ENCODE assay signal across 13 mouse cellular contexts in the genomic region with DNA sequence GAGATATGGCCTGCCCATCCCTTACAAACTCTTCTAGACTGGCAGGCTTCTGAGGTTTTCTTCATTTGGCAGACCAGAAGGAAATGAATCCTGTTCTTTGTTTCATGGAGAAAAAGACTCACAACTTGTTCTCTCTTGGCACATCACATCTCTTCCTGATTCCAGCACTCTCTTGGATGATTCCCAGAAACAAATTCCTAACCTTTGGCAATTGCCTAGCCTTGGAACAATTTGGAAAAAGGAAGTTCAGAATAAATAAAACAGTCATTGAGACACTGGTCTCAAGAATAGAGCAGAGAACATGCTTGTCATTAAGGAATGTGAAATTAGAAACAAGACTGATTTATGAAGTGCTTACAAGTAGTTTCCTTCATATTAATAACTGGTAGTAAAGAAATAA.
DNase-seq lines count a peak whose midpoint lies in the region; TF ChIP-seq lines count a peak whose summit lies in the region.
"Had no signal": no experiment of that assay in that cellular context is flagged by ENCODE, and none has a peak within 500 bp of the region (broad histone marks: within the 10 kb centered on the region; RNA-seq: fewer than 3 reads in every experiment).

No protein-coding gene starts in this region.

- no peak for TF ChIP-seq POLR2A in brain, embryonic 14.5 days (IDR thresholded peaks at IDR 0.05; ENCODE audit: borderline replicate concordance, extremely low read depth, insufficient read depth, insufficient read length, poor library complexity, severe bottlenecking)

- TF ChIP-seq CTCF in brain, embryonic 14.5 days (IDR thresholded peaks at IDR 0.05; ENCODE audit: borderline replicate concordance, extremely low read depth, insufficient read depth, insufficient read length), result no peak

- peak; percentile 36 for DNase-seq in gastrocnemius, adult 18-20 months (ENCODE audit: low spot score)
- DNase-seq in gastrocnemius, postnatal 4 days (ENCODE audit: low spot score in 2 of 2), result no peak
- DNase-seq in kidney, adult 9 months, result peak; percentile 43
- no peak for DNase-seq in kidney, postnatal 4 days
- peak; percentile 57 for DNase-seq in brain, embryonic 14.5 days (ENCODE audit: low read depth)
- DNase-seq in lung, postnatal 14 days, result peak; percentile 15
- DNase-seq in frontal cortex, postnatal 10 days (ENCODE audit: low spot score in 2 of 2), result no peak
- DNase-seq: cerebellum, postnatal 10 days; gastrocnemius, postnatal 36 days; kidney, postnatal 25 days; left cerebral cortex, postnatal 4 days; liver, embryonic 13.5 days; thymus, postnatal 36 days had no signal

Comparison
In these comparisons a context has a peak if more than half of its experiments do, and no peak if none do; other contexts are left out.
1. DNase-seq: peak in gastrocnemius, adult 18-20 months (single experiment), kidney, adult 9 months (single experiment), brain, embryonic 14.5 days (single experiment) and lung, postnatal 14 days (single experiment); none in gastrocnemius, postnatal 4 days (0 of 2), kidney, postnatal 4 days (0 of 2) and frontal cortex, postnatal 10 days (0 of 2).